ENCODE assay signal across 10 mouse cellular contexts in genomic region chr7:125762883-125763830, GRCm38 (mm10). TPM values are rescaled to one million over a fixed set of nuclear protein-coding genes. Genes with fewer than 3 reads are reported as not detected.
DNase-seq lines count a peak whose midpoint lies in the region; ATAC-seq and TF ChIP-seq lines count a peak whose summit lies in the region.
"Had no signal": no experiment of that assay in that cellular context is flagged by ENCODE, and none has a peak within 500 bp of the region (broad histone marks: within the 10 kb centered on the region; RNA-seq: fewer than 3 reads in every experiment).

No protein-coding gene starts in this region.

- no peak overlapping the region for H3K4me3 ChIP-seq in lung, embryonic 14.5 days (ENCODE audit: low read depth, low read length)
- H3K4me3 ChIP-seq in forebrain, embryonic 11.5 days (ENCODE audit: low read depth, low read length): no peak overlapping the region
- no peak overlapping the region for H3K4me3 ChIP-seq in hindbrain, embryonic 13.5 days
- no peak overlapping the region for H3K4me3 ChIP-seq in neural tube, embryonic 14.5 days (ENCODE audit: low read depth, low read length)

- no peak overlapping the region for H3K4me2 ChIP-seq in lung, embryonic 14.5 days
- H3K4me2 ChIP-seq in forebrain, embryonic 11.5 days (ENCODE audit: low read depth, low read length, severe bottlenecking): no peak overlapping the region
- H3K4me2 ChIP-seq in hindbrain, embryonic 13.5 days: no peak overlapping the region
- H3K4me2 ChIP-seq in neural tube, embryonic 14.5 days (ENCODE audit: low read depth, low read length): no peak overlapping the region

- H3K27ac ChIP-seq in lung, embryonic 14.5 days (ENCODE audit: low read depth): peak overlapping the region; percentile 28; the same call in 1 of the 2 replicates
- H3K27ac ChIP-seq in forebrain, embryonic 11.5 days (ENCODE audit: low read depth, low read length): peak overlapping the region; percentile 47; the same call in 1 of the 2 replicates
- H3K27ac ChIP-seq in hindbrain, embryonic 13.5 days: peak overlapping the region; percentile 60
- 0 out of 2 replicates have a peak overlapping the region, but pooled peaks have one; percentile 39 for H3K27ac ChIP-seq in neural tube, embryonic 14.5 days (ENCODE audit: low read depth, low read length)

- H3K27me3 ChIP-seq in lung, embryonic 14.5 days (ENCODE audit: insufficient read depth, low read length): no peaks in the 10 kb centered on the region
- H3K27me3 ChIP-seq in forebrain, embryonic 11.5 days (ENCODE audit: control insufficient read depth, insufficient read depth, low read length): 0 out of 2 replicates have a peak, but pooled peaks cover 3% of the 10 kb centered on the region
- no peaks in the 10 kb centered on the region for H3K27me3 ChIP-seq in hindbrain, embryonic 13.5 days
- no peaks in the 10 kb centered on the region for H3K27me3 ChIP-seq in neural tube, embryonic 14.5 days (ENCODE audit: control insufficient read depth, insufficient read depth, low read length)

- no peak for DNase-seq in lung, embryonic 14.5 days
- DNase-seq in lung, postnatal 25 days (ENCODE audit: low spot score): no peak
- DNase-seq in forebrain, embryonic 11.5 days (ENCODE audit: low spot score): peak; percentile 61
- DNase-seq in thymus, postnatal 25 days: no peak
- DNase-seq in kidney, adult 11 months: no peak
- DNase-seq: kidney, adult 18-20 months; thymus, postnatal 36 days had no signal

- ATAC-seq in lung, embryonic 14.5 days (ENCODE audit: insufficient read depth): no peak
- ATAC-seq in forebrain, embryonic 11.5 days (replicated peaks; ENCODE audit: low FRiP score): peak; percentile 78
- ATAC-seq in hindbrain, embryonic 13.5 days (ENCODE audit: low FRiP score): peak; percentile 49; the same call in 1 of the 2 replicates
- peak; percentile 35; the same call in 1 of the 2 replicates for ATAC-seq in neural tube, embryonic 14.5 days (ENCODE audit: low read depth)

- no peaks in the 10 kb centered on the region for H3K9me3 ChIP-seq in lung, embryonic 14.5 days (ENCODE audit: low read depth, low read length)
- H3K9me3 ChIP-seq in forebrain, embryonic 11.5 days (ENCODE audit: control insufficient read depth, low read length): no peaks in the 10 kb centered on the region
- no peaks in the 10 kb centered on the region for H3K9me3 ChIP-seq in hindbrain, embryonic 13.5 days
- H3K9me3 ChIP-seq in neural tube, embryonic 14.5 days (ENCODE audit: control insufficient read depth, low read length): no peaks in the 10 kb centered on the region
- H3K9me3 ChIP-seq: G1E had no signal

- H3K36me3 ChIP-seq in lung, embryonic 14.5 days (ENCODE audit: insufficient read depth): peaks cover 11% of the 10 kb centered on the region; the same call in 1 of the 2 replicates
- no peaks in the 10 kb centered on the region for H3K36me3 ChIP-seq in forebrain, embryonic 11.5 days (ENCODE audit: control insufficient read depth, insufficient read depth, low read length)
- peaks cover 24% of the 10 kb centered on the region for H3K36me3 ChIP-seq in hindbrain, embryonic 13.5 days
- H3K36me3 ChIP-seq in neural tube, embryonic 14.5 days (ENCODE audit: control insufficient read depth, insufficient read depth, low read length): no peaks in the 10 kb centered on the region

- no peak overlapping the region for H3K9ac ChIP-seq in lung, embryonic 14.5 days
- H3K9ac ChIP-seq in forebrain, embryonic 11.5 days (ENCODE audit: low read length): no peak overlapping the region
- no peak overlapping the region for H3K9ac ChIP-seq in hindbrain, embryonic 13.5 days
- no peak overlapping the region for H3K9ac ChIP-seq in neural tube, embryonic 14.5 days (replicated peaks; ENCODE audit: low read depth, low read length)

- H3K4me1 ChIP-seq in lung, embryonic 14.5 days (ENCODE audit: insufficient read depth): no peaks in the 10 kb centered on the region
- no peaks in the 10 kb centered on the region; the same call in 1 of the 2 replicates for H3K4me1 ChIP-seq in forebrain, embryonic 11.5 days (replicated peaks; ENCODE audit: control insufficient read depth, insufficient read depth, low read length)
- peaks cover 38% of the 10 kb centered on the region for H3K4me1 ChIP-seq in hindbrain, embryonic 13.5 days (replicated peaks)
- H3K4me1 ChIP-seq in neural tube, embryonic 14.5 days (ENCODE audit: control insufficient read depth, insufficient read depth, low read length): 0 out of 2 replicates have a peak, but pooled peaks cover 7% of the 10 kb centered on the region

- WGBS in lung, embryonic 14.5 days: 70% methylated on average over 7 of the region's 7 CpGs
- 20% methylated on average over 7 of the region's 7 CpGs for WGBS in forebrain, embryonic 11.5 days
- 44% methylated on average over 7 of the region's 7 CpGs for WGBS in hindbrain, embryonic 13.5 days
- WGBS in neural tube, embryonic 14.5 days: 21% methylated on average over 7 of the region's 7 CpGs

- TF ChIP-seq CTCF in lung, embryonic 14.5 days (IDR thresholded peaks at IDR 0.05; ENCODE audit: low read depth): no peak

RNA-seq across cellular contexts. Expression of gene D430042O09Rik, which starts 55.5 kb away (rescaled TPM):
- polyA plus RNA-seq in lung, embryonic 14.5 days (2014; fragmentation: Nextera tagmentation; extraction: Ambion mirVana): 10.1 and 10.9 TPM in 2 replicates
- 11.2 and 12.1 TPM in 2 replicates for polyA plus RNA-seq in forebrain, embryonic 11.5 days (2014; fragmentation: Nextera tagmentation; extraction: Ambion mirVana)
- 6.8 and 7.6 TPM in 2 replicates for polyA plus RNA-seq in hindbrain, embryonic 13.5 days (2015; fragmentation: Nextera tagmentation; extraction: Ambion mirVana)
- polyA plus RNA-seq in neural tube, embryonic 14.5 days (2014; fragmentation: Nextera tagmentation; extraction: Ambion mirVana): 6.8 and 7.2 TPM in 2 replicates

RNA-seq across cellular contexts. Expression of gene Gtf3c1, which starts 55.6 kb away (rescaled TPM):
- polyA plus RNA-seq in lung, embryonic 14.5 days (2014; fragmentation: Nextera tagmentation; extraction: Ambion mirVana): 33.5 and 37.0 TPM in 2 replicates
- polyA plus RNA-seq in forebrain, embryonic 11.5 days (2014; fragmentation: Nextera tagmentation; extraction: Ambion mirVana): 47.2 and 49.4 TPM in 2 replicates
- 31.0 and 31.8 TPM in 2 replicates for polyA plus RNA-seq in hindbrain, embryonic 13.5 days (2015; fragmentation: Nextera tagmentation; extraction: Ambion mirVana)
- 35.4 and 41.9 TPM in 2 replicates for polyA plus RNA-seq in neural tube, embryonic 14.5 days (2014; fragmentation: Nextera tagmentation; extraction: Ambion mirVana)
